Mouse (Mus musculus): ENCODE measurements at regions not wholly inside any gene's neighbourhood (a gene's known extent, or its start where the extent isn't known, plus 50 kb on each side); places are given as distances from the start of the nearest gene placed in this dataset.

GRCm38 (mm10) chr1:185963773-185964172 is 153.3 kb downstream of the Lyplal1 start:
- TF ChIP-seq POLR2A (IDR thresholded peaks at IDR 0.05; ENCODE audit: control insufficient read depth, low read depth, low read length) (no peak), CTCF (IDR thresholded peaks at IDR 0.05; ENCODE audit: control insufficient read depth, insufficient read depth, insufficient replicate concordance, low read depth, low read length) (no peak)

Measured in testis, adult 2 months (tissue).